Mouse (Mus musculus) heart, postnatal 0 days (tissue): Measurements from ENCODE around the gene Rhoj.

Experiments
- CTCF ChIP-seq: IDR thresholded peaks from 2 replicates; pipeline ENCODE4 v1.5.1; 2016; ENCODE audit warnings: antibody characterized with exemption, control low read depth, low read depth
- EP300 ChIP-seq: IDR thresholded peaks from 2 replicates; pipeline ENCODE4 v1.6.1; 2016; ENCODE audit warnings: antibody characterized with exemption, low read depth

DNA sequence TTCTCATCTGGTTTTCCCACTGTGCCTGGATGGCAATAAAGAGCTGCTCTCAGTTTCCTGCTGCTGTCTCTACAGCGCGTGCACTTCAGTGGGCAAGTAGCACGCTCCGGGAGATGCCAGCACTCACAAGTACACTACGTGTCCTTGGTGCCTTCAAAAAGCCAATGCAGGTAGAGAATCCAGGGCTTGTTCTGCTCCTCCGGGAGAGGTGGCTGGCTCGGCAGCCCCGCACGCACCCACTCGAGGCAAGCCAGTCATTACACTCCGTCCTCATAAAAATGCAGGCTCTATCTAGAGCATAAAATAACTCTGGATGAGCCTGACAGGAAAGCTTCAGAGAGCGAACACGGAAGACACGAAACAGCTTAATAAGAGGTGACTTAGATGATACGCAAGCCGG, 54.3 kb downstream of the Rhoj start:
- TF ChIP-seq EP300 (no peak), CTCF (no peak)
